ENCODE assay signal across 7 mouse cellular contexts in genomic region chrX:103252056-103252850, GRCm38 (mm10).
DNase-seq lines count a peak whose midpoint lies in the region; ATAC-seq lines count a peak whose summit lies in the region.
"Not testable (repeated sequence)": the region's sequence is repeated elsewhere in the genome, so short reads cannot be mapped to it uniquely, and the experiment has no call there.

No protein-coding gene starts in this region.

- H3K4me3 ChIP-seq in embryonic facial prominence, embryonic 10.5 days; neural tube, embryonic 11.5 days (ENCODE audit: low read depth, low read length): not testable (repeated sequence)

- not testable (repeated sequence) for H3K9me3 ChIP-seq in embryonic facial prominence, embryonic 10.5 days; neural tube, embryonic 11.5 days (ENCODE audit: control insufficient read depth, low read length)

- H3K27me3 ChIP-seq in embryonic facial prominence, embryonic 10.5 days (replicated peaks; ENCODE audit: low read depth, poor library complexity, severe bottlenecking): peaks cover 33% of the 10 kb centered on the region
- not testable (repeated sequence) for H3K27me3 ChIP-seq in neural tube, embryonic 11.5 days (ENCODE audit: control insufficient read depth, insufficient read depth, low read length)

- 65% methylated on average over 1 of the region's 1 CpGs for WGBS in embryonic facial prominence, embryonic 10.5 days
- WGBS in neural tube, embryonic 11.5 days: 63% methylated on average over 1 of the region's 1 CpGs

- H3K4me1 ChIP-seq in embryonic facial prominence, embryonic 10.5 days; neural tube, embryonic 11.5 days (ENCODE audit: control insufficient read depth, insufficient read depth, low read length): not testable (repeated sequence)

- H3K4me2 ChIP-seq in neural tube, embryonic 11.5 days (ENCODE audit: low read depth): not testable (repeated sequence)

- H3K36me3 ChIP-seq in embryonic facial prominence, embryonic 10.5 days (replicated peaks); neural tube, embryonic 11.5 days (ENCODE audit: control insufficient read depth, insufficient read depth, low read length): not testable (repeated sequence)

- not testable (repeated sequence) for H3K9ac ChIP-seq in neural tube, embryonic 11.5 days (ENCODE audit: low read length)

- H3K27ac ChIP-seq in embryonic facial prominence, embryonic 10.5 days (replicated peaks): peak overlapping the region; percentile 67; the same call in 1 of the 2 replicates
- H3K27ac ChIP-seq in neural tube, embryonic 11.5 days (ENCODE audit: low read depth, low read length): 0 out of 2 replicates have a peak overlapping the region, but pooled peaks have one; percentile 34

- not testable (repeated sequence) for ATAC-seq in neural tube, embryonic 11.5 days (ENCODE audit: insufficient read depth, low FRiP score, low TSS enrichment)

- DNase-seq in ES-CJ7 (ENCODE audit: low read depth, low spot score): peak; percentile 42
- peak; percentile 79 for DNase-seq in ZHBTc4 (ENCODE audit: low read depth, low spot score)
- peak; percentile 44 for DNase-seq in embryonic facial prominence, embryonic 10.5 days (ENCODE audit: low spot score)
- peak; percentile 11 for DNase-seq in forelimb bud, embryonic 11.5 days (ENCODE audit: low read depth, low spot score)
- DNase-seq in kidney, postnatal 10 days: peak; percentile 10
- DNase-seq in mesoderm, embryonic 11.5 days (ENCODE audit: low read depth, low spot score): peak; percentile 53
- DNase-seq in neural tube, embryonic 11.5 days (ENCODE audit: low spot score): peak; percentile 66

Comparison
In these comparisons a context has a peak if more than half of its experiments do, and no peak if none do; other contexts are left out.
1. DNase-seq: peak in every context shown above with its lines; median percentile 79 in ZHBTc4; 66 in neural tube, embryonic 11.5 days; 53 in mesoderm, embryonic 11.5 days; 44 in embryonic facial prominence, embryonic 10.5 days; 42 in ES-CJ7; 11 in forelimb bud, embryonic 11.5 days; 10 in kidney, postnatal 10 days.